Mouse (Mus musculus) heart, embryonic 10.5 days (tissue): ENCODE data around the gene Oser1. TPM values are rescaled to one million over a fixed set of nuclear protein-coding genes. Genes with fewer than 3 reads are reported as not detected.

Experiments used
- DNase-seq: peaks from one replicate; pipeline ENCODE4 v3.0.0-alpha.2; 2017; ENCODE audit warnings: low spot score
- H3K27ac ChIP-seq: fragments of 300-500 bp; sonication (generic); 2 replicates; pipeline ENCODE4 v1.5.1; 2016; ENCODE audit warnings: mild to moderate bottlenecking
- H3K27me3 ChIP-seq: fragments of 300-500 bp; sonication (generic); 2 replicates; pipeline ENCODE4 v1.6.1; 2016; ENCODE audit warnings: mild to moderate bottlenecking; ENCODE audit not compliant: poor library complexity, insufficient read depth, severe bottlenecking
- H3K36me3 ChIP-seq: fragments of 300-500 bp; sonication (generic); 2 replicates; pipeline ENCODE4 v1.6.1; 2016; ENCODE audit warnings: mild to moderate bottlenecking, moderate library complexity
- H3K4me1 ChIP-seq: fragments of 300-500 bp; sonication (generic); 2 replicates; pipeline ENCODE4 v1.6.1; 2016; ENCODE audit warnings: mild to moderate bottlenecking
- H3K4me3 ChIP-seq: fragments of 300-500 bp; sonication (generic); 2 replicates; pipeline ENCODE4 v1.5.1; 2016; ENCODE audit warnings: mild to moderate bottlenecking, moderate library complexity
- H3K9me3 ChIP-seq: fragments of 300-500 bp; sonication (generic); 2 replicates; pipeline ENCODE4 v1.6.1; 2016; ENCODE audit warnings: mild to moderate bottlenecking, moderate library complexity
- WGBS: fragments of 180-500 bp; shearing (Covaris S2); methylation state at CpG from one replicate; pipeline ENCODE4 v1.1.7; 2016; 5-methylcytosine and 5-hydroxymethylcytosine counted together
- polyA plus RNA-seq: library from polyadenylated mRNA; unstranded; fragments of >200 nt; fragmentation: Nextera tagmentation; extraction: Ambion mirVana; gene quantifications from 2 replicates; pipeline ENCODE4 v1.2.1, GENCODE M21; 2016

The Oser1 gene
- polyA plus RNA-seq, 1 experiment from 2014 or later, result 74.3 TPM

GRCm38 (mm10) chr2:163360858-163361623 is 63.5 kb downstream of the Oser1 start:
- Histone ChIP-seq H3K27ac (peak overlapping the region; percentile 85), H3K4me1 (peaks cover 93% of the 10 kb centered on the region), H3K9me3 (no peaks in the 10 kb centered on the region), H3K4me3 (no peak overlapping the region), H3K27me3 (no peaks in the 10 kb centered on the region), H3K36me3 (peaks cover 11% of the 10 kb centered on the region)
- 65% methylated on average over 16 of the region's 16 CpGs for WGBS
- DNase-seq, result no peak

GRCm38 (mm10) chr2:163359253-163359652 is 65.2 kb downstream of the Oser1 start:
- Histone ChIP-seq H3K27me3 (no peaks in the 10 kb centered on the region), H3K4me3 (0 out of 2 replicates have a peak overlapping the region, but pooled peaks have one; percentile 5), H3K9me3 (no peaks in the 10 kb centered on the region), H3K4me1 (peaks cover 96% of the 10 kb centered on the region), H3K27ac (peak overlapping the region; percentile 85), H3K36me3 (peaks cover 11% of the 10 kb centered on the region)
- no peak for DNase-seq
- 8% methylated on average over 2 of the region's 2 CpGs for WGBS

GRCm38 (mm10) chr2:163358662-163359061 is 65.8 kb downstream of the Oser1 start:
- peak overlapping the region; percentile 85 for H3K27ac ChIP-seq
- H3K9me3 ChIP-seq, result no peaks in the 10 kb centered on the region
- no peaks in the 10 kb centered on the region for H3K27me3 ChIP-seq
- peaks cover 11% of the 10 kb centered on the region for H3K36me3 ChIP-seq
- WGBS, result 60% methylated on average over 5 of the region's 5 CpGs
- no peak for DNase-seq
- H3K4me3 ChIP-seq, result no peak overlapping the region
- peaks cover 96% of the 10 kb centered on the region for H3K4me1 ChIP-seq

GRCm38 (mm10) chr2:163356113-163356840 is 68.2 kb downstream of the Oser1 start:
- Histone ChIP-seq H3K4me1 (peaks cover 97% of the 10 kb centered on the region), H3K27me3 (no peaks in the 10 kb centered on the region), H3K36me3 (peaks cover 7% of the 10 kb centered on the region; the same call in 1 of the 2 replicates), H3K27ac (peak overlapping the region; percentile 88), H3K9me3 (no peaks in the 10 kb centered on the region), H3K4me3 (peak overlapping the region; percentile 35)
- peak; percentile 88 for DNase-seq
- 51% methylated on average over 12 of the region's 12 CpGs for WGBS

Other genes with a start within 250 kb of the Oser1 start
- 1.7 and 2.0 TPM in 2 replicates for gene Tox2, start 221.6 kb downstream of the Oser1 start, polyA plus RNA-seq
- 32.5 and 43.7 TPM in 2 replicates for gene Jph2, start 26.7 kb downstream of the Oser1 start, polyA plus RNA-seq
- gene Gdap1l1, start 13.8 kb upstream of the Oser1 start, polyA plus RNA-seq, result 0.21 and 1.1 TPM in 2 replicates
- gene Fitm2, start 47.9 kb upstream of the Oser1 start, polyA plus RNA-seq, result 13.0 and 19.2 TPM in 2 replicates
- gene R3hdml, start 67.6 kb upstream of the Oser1 start, polyA plus RNA-seq, result 0.20 TPM in 1 of 2 replicates, not detected in the other
- gene Hnf4a, start 82.1 kb upstream of the Oser1 start, polyA plus RNA-seq, result 0.02 and 4.4 TPM in 2 replicates
- 27.5 and 31.8 TPM in 2 replicates for gene Ttpal, start 177.6 kb upstream of the Oser1 start, polyA plus RNA-seq
- 51.1 and 55.2 TPM in 2 replicates for gene Serinc3, start 220.4 kb upstream of the Oser1 start, polyA plus RNA-seq
- 226 and 259 TPM in 2 replicates for gene Pkig, start 233.7 kb upstream of the Oser1 start, polyA plus RNA-seq